Mouse (Mus musculus) liver, embryonic 16.5 days (tissue): ENCODE results near the gene Ctsa. TPM values are rescaled to one million over a fixed set of nuclear protein-coding genes. Genes with fewer than 3 reads are reported as not detected.
"Not testable (repeated sequence)": the region's sequence is repeated elsewhere in the genome, so short reads cannot be mapped to it uniquely, and the experiment has no call there.

Experiments used
- ATAC-seq: fragments of 200-750 bp; cut with Nextera tagmentation; 2 replicates; pipeline ENCODE4 v1.8.0; 2017; ENCODE audit warnings: low read depth, mild to moderate bottlenecking, moderate number of reproducible peaks, moderate library complexity
- H3K27ac ChIP-seq: fragments of 300-500 bp; sonication (generic); 2 replicates; pipeline ENCODE4 v1.5.1; 2014; ENCODE audit warnings: mild to moderate bottlenecking, low read length
- H3K27me3 ChIP-seq: fragments of 300-500 bp; sonication (generic); 2 replicates; pipeline ENCODE4 v1.6.1; 2014; ENCODE audit warnings: low read depth, low read length, mixed read lengths; ENCODE audit not compliant: control insufficient read depth, insufficient read depth
- H3K36me3 ChIP-seq: fragments of 300-500 bp; sonication (generic); 2 replicates; pipeline ENCODE4 v1.6.1; 2014; ENCODE audit warnings: mild to moderate bottlenecking; ENCODE audit not compliant: control insufficient read depth, insufficient read depth
- H3K4me1 ChIP-seq: fragments of 300-500 bp; sonication (generic); 2 replicates; pipeline ENCODE4 v1.6.1; 2014; ENCODE audit warnings: low read depth, low read length, mixed read lengths; ENCODE audit not compliant: control insufficient read depth
- H3K4me2 ChIP-seq: fragments of 300-500 bp; sonication (generic); 2 replicates; pipeline ENCODE4 v1.6.1; 2014; ENCODE audit warnings: low read depth, low read length, mixed read lengths
- H3K4me3 ChIP-seq: fragments of 300-500 bp; sonication (generic); 2 replicates; pipeline ENCODE4 v1.5.1; 2014; ENCODE audit warnings: low read depth, mild to moderate bottlenecking, low read length
- H3K9ac ChIP-seq: fragments of 300-500 bp; sonication (generic); 2 replicates; pipeline ENCODE4 v1.6.1; 2014; ENCODE audit warnings: low read depth, low read length
- H3K9me3 ChIP-seq: fragments of 300-500 bp; sonication (generic); replicated peaks from 2 replicates; pipeline ENCODE4 v1.6.1; 2016; ENCODE audit warnings: low read length; ENCODE audit not compliant: control insufficient read depth
- WGBS: fragments of 180-500 bp; shearing (Covaris S2); extraction: QIAGEN DNeasy Blood & Tissue Kit; methylation state at CpG from one replicate; pipeline ENCODE4 v1.1.7; 2014; ENCODE audit not compliant: insufficient replicate concordance; 5-methylcytosine and 5-hydroxymethylcytosine counted together
- polyA plus RNA-seq: library from polyadenylated mRNA; unstranded; fragments of >200 nt; fragmentation: Nextera tagmentation; extraction: Ambion mirVana; gene quantifications from 2 replicates; pipeline ENCODE4 v1.2.1, GENCODE M21; 2015

The Ctsa gene
- polyA plus RNA-seq, 1 experiment from 2014 or later, result 92.5 TPM

- not testable (repeated sequence) for H3K36me3 ChIP-seq, H3K9ac ChIP-seq, ATAC-seq, H3K27me3 ChIP-seq, H3K9me3 ChIP-seq
- H3K4me1 ChIP-seq, result peaks cover 19% of the 10 kb centered on the region
- H3K27ac ChIP-seq, result peak overlapping the region; percentile 96
- peak overlapping the region; percentile 84 for H3K4me3 ChIP-seq
- H3K4me2 ChIP-seq, result peak overlapping the region; percentile 89
- 70% methylated on average over 11 of the region's 11 CpGs for WGBS
Measured at GRCm38 (mm10) chr2:164877376-164878215, 44.9 kb downstream of the Ctsa start.

DNA sequence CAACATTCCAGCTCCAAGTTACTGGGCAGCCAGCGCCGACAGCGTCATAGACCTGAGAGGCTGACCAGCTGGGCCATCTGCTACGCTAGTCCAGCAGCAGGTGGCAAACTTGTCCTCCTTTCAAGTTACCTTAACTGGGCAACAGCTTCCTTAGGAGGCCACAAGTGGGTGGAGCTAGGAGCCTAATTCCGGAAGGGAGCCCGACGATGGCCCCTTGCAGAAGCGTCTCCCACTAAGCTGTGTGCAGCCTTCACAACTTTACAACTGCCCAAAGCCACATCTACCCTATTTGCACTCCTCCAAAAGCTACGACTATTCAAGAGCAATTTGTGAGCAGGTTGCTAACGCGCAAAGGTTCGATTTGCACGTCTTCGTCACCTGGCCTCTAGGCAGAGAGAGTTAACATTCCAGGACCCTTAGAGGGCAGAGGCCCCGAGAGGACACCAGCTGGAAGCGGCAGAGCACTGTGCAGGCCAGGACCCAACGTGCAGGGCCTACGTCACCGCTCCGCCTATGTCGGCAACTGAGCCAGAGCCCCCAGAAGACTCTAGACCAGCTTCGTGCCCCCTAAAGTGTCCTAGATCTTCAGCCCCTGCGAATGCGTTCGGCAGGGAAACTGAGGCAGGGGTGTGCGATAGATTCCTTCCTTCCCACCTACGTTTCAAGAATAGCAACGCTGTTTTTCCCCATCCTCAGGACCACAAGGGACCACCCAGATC is 46.0 kb downstream of the Ctsa start:
- H3K9me3 ChIP-seq, result no peaks in the 10 kb centered on the region
- peak; percentile 15 for ATAC-seq
- no peaks in the 10 kb centered on the region for H3K27me3 ChIP-seq
- H3K4me1 ChIP-seq, result peaks cover 19% of the 10 kb centered on the region
- peaks cover 13% of the 10 kb centered on the region for H3K36me3 ChIP-seq
- H3K27ac ChIP-seq, result peak overlapping the region; percentile 96
- WGBS, result under 1% methylated on average over 28 of the region's 28 CpGs
- peak overlapping the region; percentile 84 for H3K4me3 ChIP-seq
- peak overlapping the region; percentile 89 for H3K4me2 ChIP-seq
- peak overlapping the region; percentile 97 for H3K9ac ChIP-seq

DNA sequence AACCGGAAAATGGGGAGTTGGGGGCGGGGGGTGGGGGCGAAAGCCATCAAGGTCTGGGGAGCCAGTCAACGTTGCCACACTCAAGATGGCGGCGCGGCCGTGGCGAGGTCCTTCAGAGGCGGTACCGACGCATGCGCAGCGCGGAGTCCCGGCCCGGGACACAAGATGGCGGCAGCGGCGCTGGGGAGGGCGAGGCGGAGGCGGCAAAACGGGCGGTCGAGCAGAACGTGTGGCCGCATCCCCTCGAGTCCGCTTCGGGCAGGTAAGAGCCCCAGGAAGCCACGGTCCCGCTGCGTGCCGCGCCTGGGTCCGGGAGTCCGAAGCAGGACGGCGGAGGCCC is 46.5 kb downstream of the Ctsa start, which contains the start of gene Pcif1:
Pcif1 (plus strand) TSS at position 77 of the 340 bp plus-strand sequence.
- peak within 1 kb of the TSS; percentile 89 for H3K4me2 ChIP-seq
- H3K4me3 ChIP-seq, result peak within 1 kb of the TSS; percentile 84
- under 1% methylated on average over 40 of the region's 40 CpGs for WGBS
- no peaks in the 10 kb centered on the region for H3K9me3 ChIP-seq
- H3K27me3 ChIP-seq, result no peaks in the 10 kb centered on the region
- peak within 1 kb of the TSS; percentile 96 for H3K27ac ChIP-seq
- H3K4me1 ChIP-seq, result peaks cover 19% of the 10 kb centered on the region
- peaks cover 19% of the 10 kb centered on the region for H3K36me3 ChIP-seq
- ATAC-seq, result peak; percentile 80
- H3K9ac ChIP-seq, result peak within 1 kb of the TSS; percentile 97

DNA sequence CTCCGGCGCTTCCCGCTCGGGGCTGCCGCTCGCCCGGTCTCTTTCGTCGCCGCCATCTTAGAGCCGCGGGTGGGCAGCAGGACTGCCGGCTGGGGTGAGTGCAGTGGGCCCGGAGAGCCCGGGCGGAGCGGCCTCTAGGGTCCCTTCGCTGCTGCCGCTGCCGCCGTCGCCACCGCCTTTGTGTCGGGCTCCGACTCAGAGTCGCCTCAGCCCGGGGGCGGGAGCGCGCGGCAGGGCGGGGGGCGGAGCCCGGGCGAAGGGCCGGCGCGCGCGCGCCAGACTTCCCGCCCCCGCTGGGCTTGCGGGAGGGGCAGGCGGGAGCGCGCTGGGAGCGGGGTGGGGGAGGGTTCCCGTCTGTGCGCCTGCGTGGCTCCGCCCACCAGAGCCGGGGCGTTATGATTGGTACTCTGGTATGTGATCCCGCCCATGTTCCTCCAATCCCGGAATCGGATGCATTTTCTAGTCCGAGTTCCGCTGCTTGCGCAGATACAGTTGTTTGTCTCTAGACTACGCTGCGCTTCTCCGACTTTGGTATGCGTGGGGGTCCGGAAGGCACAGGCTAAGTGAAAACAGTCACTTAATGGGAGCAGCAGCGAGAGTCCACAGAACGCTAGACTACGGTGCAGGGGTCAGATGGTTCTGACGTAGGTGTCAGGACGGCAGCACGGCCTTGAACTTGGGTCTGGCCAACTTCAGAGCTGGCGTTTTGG is 47.0 kb downstream of the Ctsa start:
- H3K27ac ChIP-seq, result peak overlapping the region; percentile 96
- peak; percentile 89 for ATAC-seq
- H3K36me3 ChIP-seq, result peaks cover 24% of the 10 kb centered on the region
- WGBS, result under 1% methylated on average over 52 of the region's 72 CpGs
- H3K4me2 ChIP-seq, result peak overlapping the region; percentile 78
- peak overlapping the region; percentile 84 for H3K4me3 ChIP-seq
- no peaks in the 10 kb centered on the region for H3K27me3 ChIP-seq
- peaks cover 19% of the 10 kb centered on the region for H3K4me1 ChIP-seq
- H3K9me3 ChIP-seq, result no peaks in the 10 kb centered on the region
- H3K9ac ChIP-seq, result peak overlapping the region; percentile 97

DNA sequence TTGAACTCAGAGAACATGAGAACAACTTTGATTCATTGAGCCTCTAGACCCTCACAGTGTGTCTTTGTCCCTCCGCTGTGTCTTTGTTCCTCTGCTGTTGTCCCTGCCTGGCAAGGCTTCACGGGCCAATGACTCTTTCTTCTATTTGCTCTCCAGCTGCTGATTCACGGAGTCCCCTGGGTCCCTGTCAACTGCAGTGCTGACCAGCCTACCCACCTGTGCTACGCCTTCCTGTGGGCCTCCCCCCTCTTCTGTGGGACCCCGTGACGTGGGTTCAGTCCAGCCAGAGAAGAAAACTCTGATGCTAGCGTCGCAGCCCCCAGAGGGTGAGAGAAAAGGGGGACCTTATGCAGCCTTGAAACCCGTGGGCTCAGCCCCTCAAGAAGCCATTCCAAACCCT is 49.9 kb downstream of the Ctsa start:
- no peaks in the 10 kb centered on the region for H3K27me3 ChIP-seq
- H3K9ac ChIP-seq, result no peak overlapping the region
- no peak for ATAC-seq
- H3K4me3 ChIP-seq, result no peak overlapping the region
- H3K4me1 ChIP-seq, result peaks cover 19% of the 10 kb centered on the region
- no peak overlapping the region for H3K4me2 ChIP-seq
- peaks cover 50% of the 10 kb centered on the region for H3K36me3 ChIP-seq
- no peaks in the 10 kb centered on the region for H3K9me3 ChIP-seq
- H3K27ac ChIP-seq, result no peak overlapping the region
- 85% methylated on average over 9 of the region's 9 CpGs for WGBS

- Histone ChIP-seq H3K27ac (no peak overlapping the region), H3K4me3 (no peak overlapping the region), H3K9ac (no peak overlapping the region), H3K4me2 (no peak overlapping the region), H3K27me3 (no peaks in the 10 kb centered on the region), H3K9me3 (no peaks in the 10 kb centered on the region), H3K4me1 (peaks cover 5% of the 10 kb centered on the region), H3K36me3 (peaks cover 80% of the 10 kb centered on the region)
- 79% methylated on average over 7 of the region's 7 CpGs for WGBS
- ATAC-seq, result no peak
Measured at GRCm38 (mm10) chr2:164885788-164886187, 53.1 kb downstream of the Ctsa start.

DNA sequence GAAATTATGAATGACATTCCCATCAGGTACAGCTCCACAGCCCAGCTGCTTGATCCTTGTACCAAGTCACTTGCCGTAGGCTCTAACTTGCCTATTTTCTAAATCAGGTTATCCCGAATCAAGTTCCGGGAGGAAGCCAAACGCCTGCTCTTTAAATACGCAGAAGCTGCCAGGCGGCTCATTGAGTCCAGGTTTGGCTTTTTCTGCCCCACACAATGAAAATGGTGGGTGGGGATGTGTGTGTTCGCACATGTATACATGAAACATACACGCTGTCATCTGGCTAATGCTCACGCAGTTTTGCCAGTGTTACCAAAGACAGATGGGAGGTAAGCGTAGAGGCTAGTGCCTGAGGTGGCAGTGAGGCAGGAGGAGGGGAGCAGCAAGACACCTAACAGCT is 53.9 kb downstream of the Ctsa start:
- H3K9me3 ChIP-seq, result no peaks in the 10 kb centered on the region
- H3K4me3 ChIP-seq, result no peak overlapping the region
- 92% methylated on average over 10 of the region's 10 CpGs for WGBS
- H3K27ac ChIP-seq, result no peak overlapping the region
- H3K27me3 ChIP-seq, result no peaks in the 10 kb centered on the region
- no peaks in the 10 kb centered on the region; the same call in 1 of the 2 replicates for H3K4me1 ChIP-seq
- H3K9ac ChIP-seq, result no peak overlapping the region
- ATAC-seq, result no peak
- peaks cover 88% of the 10 kb centered on the region for H3K36me3 ChIP-seq
- H3K4me2 ChIP-seq, result no peak overlapping the region

DNA sequence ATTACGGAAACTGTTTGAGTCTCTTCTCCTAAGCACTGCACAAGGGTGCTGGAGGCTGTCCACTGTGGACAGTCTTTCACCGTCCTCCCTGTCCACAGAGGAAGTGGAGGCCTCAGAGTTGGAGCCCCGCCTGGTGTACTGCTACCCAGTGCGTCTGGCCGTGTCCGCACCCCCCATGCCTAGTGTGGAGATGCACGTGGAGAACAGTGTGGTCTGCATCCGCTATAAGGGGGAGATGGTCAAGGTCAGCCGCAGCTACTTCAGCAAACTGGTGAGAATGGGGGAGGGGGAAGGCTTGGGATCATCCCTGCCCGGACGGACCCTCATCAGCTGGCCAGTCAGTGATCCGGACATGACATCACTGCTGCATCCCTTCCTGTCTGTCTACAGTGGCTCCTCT is 56.3 kb downstream of the Ctsa start:
- Histone ChIP-seq H3K4me3 (no peak overlapping the region), H3K27me3 (no peaks in the 10 kb centered on the region), H3K27ac (no peak overlapping the region), H3K9ac (no peak overlapping the region), H3K4me2 (no peak overlapping the region), H3K9me3 (no peaks in the 10 kb centered on the region), H3K36me3 (peaks cover 97% of the 10 kb centered on the region), H3K4me1 (no peaks in the 10 kb centered on the region)
- 80% methylated on average over 12 of the region's 12 CpGs for WGBS
- peak; percentile 5; the same call in 1 of the 2 replicates for ATAC-seq
